Mouse (Mus musculus) forebrain, postnatal 0 days (tissue): ENCODE data around the gene Ikzf5. TPM values are rescaled to one million over a fixed set of nuclear protein-coding genes. Genes with fewer than 3 reads are reported as not detected.

Source experiments
- ATAC-seq: fragments of 200-750 bp; cut with Nextera tagmentation; 2 replicates; pipeline ENCODE4 v1.8.0; 2017; ENCODE audit warnings: mild to moderate bottlenecking, moderate library complexity
- DNase-seq: peaks from one replicate; pipeline ENCODE4 v3.0.0-alpha.2; 2015
- H3K27ac ChIP-seq: fragments of 300-500 bp; sonication (generic); 2 replicates; pipeline ENCODE4 v1.5.1; 2014; ENCODE audit warnings: low read depth, mild to moderate bottlenecking, antibody characterized with exemption, low read length, moderate library complexity, mixed read lengths
- H3K27me3 ChIP-seq: fragments of 300-500 bp; sonication (generic); 2 replicates; pipeline ENCODE4 v1.6.1; 2014; ENCODE audit warnings: mild to moderate bottlenecking, low read length, mixed read lengths; ENCODE audit not compliant: insufficient read depth
- H3K36me3 ChIP-seq: fragments of 300-500 bp; sonication (generic); 2 replicates; pipeline ENCODE4 v1.6.1; 2014; ENCODE audit warnings: mild to moderate bottlenecking, moderate library complexity; ENCODE audit not compliant: insufficient read depth
- H3K4me1 ChIP-seq: fragments of 300-500 bp; sonication (generic); 2 replicates; pipeline ENCODE4 v1.6.1; 2014; ENCODE audit warnings: antibody characterized with exemption; ENCODE audit not compliant: insufficient read depth
- H3K4me2 ChIP-seq: fragments of 300-500 bp; sonication (generic); 2 replicates; pipeline ENCODE4 v1.6.1; 2014; ENCODE audit warnings: low read depth, mild to moderate bottlenecking, moderate library complexity
- H3K4me3 ChIP-seq: fragments of 300-500 bp; sonication (generic); 2 replicates; pipeline ENCODE4 v1.5.1; 2014; ENCODE audit warnings: low read depth, low read length, mixed read lengths
- H3K9ac ChIP-seq: fragments of 300-500 bp; sonication (generic); 2 replicates; pipeline ENCODE4 v1.6.1; 2014; ENCODE audit warnings: mild to moderate bottlenecking
- H3K9me3 ChIP-seq: fragments of 300-500 bp; sonication (generic); 2 replicates; pipeline ENCODE4 v1.6.1; 2016; ENCODE audit warnings: low read length
- CTCF ChIP-seq: sonication (generic); IDR thresholded peaks from 2 replicates; pipeline ENCODE4 v1.5.1; 2016; ENCODE audit warnings: antibody characterized with exemption, control low read depth, low read depth
- WGBS: fragments of 180-500 bp; shearing (Covaris S2); extraction: QIAGEN DNeasy Blood & Tissue Kit; methylation state at CpG from one replicate; pipeline ENCODE4 v1.1.7; 2014; 5-methylcytosine and 5-hydroxymethylcytosine counted together
- polyA plus RNA-seq: library from polyadenylated mRNA; unstranded; fragments of >200 nt; fragmentation: Nextera tagmentation; extraction: Ambion mirVana; gene quantifications from 2 replicates; pipeline ENCODE4 v1.2.1, GENCODE M21; 2015
- total RNA-seq: library from RNA; depleted of rRNA; stranded (reverse); fragments of >200 nt; gene quantifications from 2 replicates; pipeline ENCODE4 v1.2.3, GENCODE M21; 2014

Ikzf5 gene
- total and polyA plus RNA-seq, 2 experiments from 2014 or later: 10.5 to 20.8 TPM

DNA sequence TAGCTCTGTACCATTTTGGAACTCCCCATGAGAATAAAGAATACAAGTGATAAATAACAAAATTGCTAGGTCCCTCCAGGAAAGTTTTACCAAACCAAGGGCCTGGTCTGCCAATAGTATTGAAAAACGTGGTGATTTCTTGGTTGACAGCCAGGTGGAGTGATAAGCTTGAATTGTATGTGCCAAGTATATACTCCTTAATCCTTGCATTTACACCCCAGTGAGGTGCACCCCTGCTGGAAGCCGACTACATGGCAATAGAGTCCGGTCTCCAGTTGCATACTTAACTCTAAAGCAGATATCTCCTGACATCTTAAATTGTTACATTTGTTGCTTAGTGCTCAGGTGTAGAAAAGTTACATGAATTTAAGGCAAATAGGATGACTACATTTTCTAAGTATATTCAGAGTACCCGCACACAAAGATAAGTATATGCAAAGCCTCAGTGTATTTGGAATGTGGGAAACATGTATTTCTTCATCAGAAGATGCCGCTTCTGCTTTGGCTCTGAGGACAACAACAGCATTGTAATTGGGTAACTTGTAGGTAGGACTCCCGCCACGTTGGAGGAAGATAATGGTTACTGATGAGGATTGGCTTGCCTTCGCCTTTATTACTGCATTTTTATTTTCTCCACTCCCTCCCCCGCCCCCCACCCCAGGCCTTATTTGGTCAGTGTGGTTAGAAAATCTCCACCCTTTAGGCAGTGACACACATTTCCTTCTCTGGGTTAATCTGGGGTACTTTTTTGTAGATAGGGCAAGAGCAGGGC, 38.3 kb downstream of the Ikzf5 start:
- peak; percentile 36; the same call in 1 of the 2 replicates for TF ChIP-seq CTCF
- Histone ChIP-seq H3K27ac (no peak overlapping the region), H3K4me2 (peak overlapping the region; percentile 79), H3K4me3 (peak overlapping the region; percentile 76), H3K36me3 (0 out of 2 replicates have a peak, but pooled peaks cover 2% of the 10 kb centered on the region), H3K9ac (peak overlapping the region; percentile 90; the same call in 1 of the 2 replicates), H3K4me1 (peaks cover 7% of the 10 kb centered on the region; the same call in 1 of the 2 replicates), H3K27me3 (no peaks in the 10 kb centered on the region), H3K9me3 (no peaks in the 10 kb centered on the region)
- no peak for ATAC-seq
- 72% methylated on average over 9 of the region's 9 CpGs for WGBS
- peak; percentile 21 for DNase-seq

DNA sequence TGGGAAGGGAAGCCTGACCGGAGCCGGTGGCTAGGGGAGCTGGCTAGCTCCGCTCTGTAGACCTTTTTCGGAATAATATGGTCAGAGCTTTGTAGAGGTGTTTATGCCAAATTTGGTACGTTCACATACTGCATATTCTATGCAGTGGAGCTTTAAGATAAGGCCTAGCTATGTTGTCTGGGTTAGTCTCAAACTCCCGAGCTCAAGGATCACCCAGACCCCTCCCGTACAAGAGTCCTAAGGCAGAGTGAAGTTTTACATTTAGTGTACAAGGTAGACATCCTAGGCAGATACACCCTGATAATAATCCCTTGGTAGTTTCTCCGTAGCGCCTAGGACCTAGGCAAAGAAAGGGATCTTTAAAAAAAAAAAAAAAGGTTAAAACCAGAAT, 38.9 kb downstream of the Ikzf5 start:
- DNase-seq: peak; percentile 3
- 8% methylated on average over 9 of the region's 9 CpGs for WGBS
- no peaks in the 10 kb centered on the region for H3K9me3 ChIP-seq
- no peak for TF ChIP-seq CTCF
- H3K4me1 ChIP-seq: peaks cover 7% of the 10 kb centered on the region; the same call in 1 of the 2 replicates
- peak overlapping the region; percentile 76 for H3K4me3 ChIP-seq
- no peaks in the 10 kb centered on the region for H3K27me3 ChIP-seq
- peak overlapping the region; percentile 79 for H3K4me2 ChIP-seq
- 0 out of 2 replicates have a peak, but pooled peaks cover 2% of the 10 kb centered on the region for H3K36me3 ChIP-seq
- peak overlapping the region; percentile 81 for H3K27ac ChIP-seq
- no peak for ATAC-seq
- peak overlapping the region; percentile 90 for H3K9ac ChIP-seq

- ATAC-seq (peak; percentile 94), DNase-seq (peak; percentile 94)
- Histone ChIP-seq H3K36me3 (0 out of 2 replicates have a peak, but pooled peaks cover 2% of the 10 kb centered on the region), H3K4me2 (peak within 1 kb of the TSS; percentile 79), H3K27me3 (no peaks in the 10 kb centered on the region), H3K27ac (peak within 1 kb of the TSS; percentile 81), H3K9me3 (no peaks in the 10 kb centered on the region), H3K9ac (peak within 1 kb of the TSS; percentile 90), H3K4me1 (peaks cover 7% of the 10 kb centered on the region; the same call in 1 of the 2 replicates), H3K4me3 (peak within 1 kb of the TSS; percentile 76)
- 8% methylated on average over 47 of the region's 47 CpGs for WGBS
- TF ChIP-seq CTCF: peak; percentile 92
Measured at GRCm38 (mm10) chr7:131370648-131371469, 39.5 kb downstream of the Ikzf5 start, which contains the start of gene Pstk. Gene Pstk (plus strand): TSS chr7:131371141.

DNA sequence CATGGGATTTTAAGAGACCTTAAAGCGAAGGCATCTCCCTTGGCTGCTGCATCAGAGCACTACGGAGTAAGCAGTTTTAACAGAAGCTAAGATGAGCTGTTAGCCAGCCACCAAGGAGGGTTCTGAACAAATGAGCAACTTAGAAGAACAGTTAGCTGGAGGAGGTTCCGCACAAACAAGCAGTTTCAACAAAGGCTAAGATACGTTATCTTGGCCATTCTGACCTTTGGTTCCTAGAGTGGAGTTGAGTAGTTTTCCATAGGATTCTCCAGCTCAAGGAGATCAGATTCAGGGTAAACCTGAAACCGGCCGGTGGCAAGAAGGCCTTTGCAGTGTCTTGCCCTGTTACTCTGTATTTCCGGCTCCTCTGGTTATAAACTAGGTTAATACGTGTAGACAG, 46.2 kb downstream of the Ikzf5 start:
- no peak for ATAC-seq
- H3K27ac ChIP-seq: no peak overlapping the region
- DNase-seq: no peak
- H3K4me1 ChIP-seq: peaks cover 3% of the 10 kb centered on the region; the same call in 1 of the 2 replicates
- no peak overlapping the region for H3K4me2 ChIP-seq
- no peaks in the 10 kb centered on the region for H3K36me3 ChIP-seq
- no peaks in the 10 kb centered on the region for H3K9me3 ChIP-seq
- TF ChIP-seq CTCF: no peak
- no peak overlapping the region for H3K4me3 ChIP-seq
- H3K27me3 ChIP-seq: no peaks in the 10 kb centered on the region
- WGBS: 94% methylated on average over 8 of the region's 8 CpGs
- no peak overlapping the region for H3K9ac ChIP-seq

DNA sequence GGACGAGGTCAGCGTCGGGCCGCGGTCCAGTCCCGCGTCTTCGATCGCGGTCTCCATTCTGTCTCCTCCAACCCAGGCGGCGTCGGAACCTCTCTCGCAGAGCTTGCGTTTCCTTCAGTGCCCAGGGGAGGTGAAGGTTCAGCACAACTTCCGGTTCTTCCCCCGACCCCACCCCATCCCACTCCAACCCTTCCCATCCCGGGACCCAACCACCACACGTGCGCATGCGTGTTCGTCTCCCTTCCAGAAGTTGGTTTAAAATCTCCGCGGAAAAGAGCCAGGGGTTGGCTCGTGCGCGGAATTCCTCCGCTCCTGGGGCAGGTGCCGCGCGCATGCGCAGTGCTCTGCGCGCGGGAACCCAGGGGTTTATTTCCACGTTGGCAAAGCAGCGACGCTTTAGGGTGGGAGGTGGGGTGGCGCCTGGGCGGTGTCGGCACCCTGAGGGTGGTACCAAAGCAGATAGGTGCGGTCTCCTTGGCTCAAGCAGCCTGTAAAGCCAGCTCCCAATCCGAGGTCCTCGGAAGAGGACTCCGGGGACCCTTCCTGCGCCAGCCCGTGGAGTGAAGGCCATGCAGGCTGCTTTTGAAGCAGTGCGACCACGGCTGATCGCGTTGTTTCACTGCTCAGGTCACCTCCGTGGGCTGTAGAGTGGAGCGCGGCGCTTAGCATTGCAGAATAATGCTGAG, 47.6 kb downstream of the Ikzf5 start, which contains the start of gene 2310057M21Rik:
TSS of gene 2310057M21Rik (minus strand) at position 145 of the 686 bp plus-strand sequence.
- no peaks in the 10 kb centered on the region for H3K9me3 ChIP-seq
- peak within 1 kb of the TSS; percentile 90 for H3K4me3 ChIP-seq
- 0 out of 2 replicates have a peak, but pooled peaks have one; percentile 13 for TF ChIP-seq CTCF
- DNase-seq: peak; percentile 99
- H3K27me3 ChIP-seq: no peaks in the 10 kb centered on the region
- peak within 1 kb of the TSS; percentile 81 for H3K27ac ChIP-seq
- 3% methylated on average over 55 of the region's 55 CpGs for WGBS
- peak within 1 kb of the TSS; percentile 88 for H3K9ac ChIP-seq
- H3K36me3 ChIP-seq: peaks cover 10% of the 10 kb centered on the region
- peak within 1 kb of the TSS; percentile 90 for H3K4me2 ChIP-seq
- peak; percentile 99 for ATAC-seq
- H3K4me1 ChIP-seq: peaks cover 3% of the 10 kb centered on the region; the same call in 1 of the 2 replicates

DNA sequence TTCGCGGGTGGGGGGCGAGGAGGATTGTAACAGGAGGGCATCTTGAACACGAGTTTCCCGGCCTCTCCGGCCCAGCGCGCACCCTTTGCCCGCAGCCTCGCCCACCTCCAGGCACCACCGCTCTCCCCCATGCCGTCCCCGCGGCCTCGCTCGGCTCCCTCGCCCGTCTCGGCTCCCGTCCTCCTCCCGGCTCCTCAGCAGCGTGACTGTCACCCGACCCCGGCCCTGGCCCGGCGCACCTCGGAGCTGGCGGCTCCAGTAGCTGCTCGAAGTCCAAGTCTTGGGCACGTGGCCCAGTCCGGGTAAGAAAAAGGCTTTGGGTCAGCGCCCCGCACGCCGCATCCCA, 48.1 kb downstream of the Ikzf5 start:
- H3K4me3 ChIP-seq: peak overlapping the region; percentile 90
- H3K36me3 ChIP-seq: peaks cover 13% of the 10 kb centered on the region
- H3K27ac ChIP-seq: peak overlapping the region; percentile 81
- H3K9ac ChIP-seq: peak overlapping the region; percentile 88
- no peaks in the 10 kb centered on the region for H3K9me3 ChIP-seq
- H3K4me2 ChIP-seq: peak overlapping the region; percentile 90
- 4% methylated on average over 35 of the region's 35 CpGs for WGBS
- TF ChIP-seq CTCF: no peak
- H3K4me1 ChIP-seq: peaks cover 3% of the 10 kb centered on the region; the same call in 1 of the 2 replicates
- H3K27me3 ChIP-seq: no peaks in the 10 kb centered on the region
- ATAC-seq (peak; percentile 73), DNase-seq (peak; percentile 9)
